8 mouse cellular contexts compared by ENCODE assay signal in genomic region chr12:113004993-113005392, GRCm38 (mm10). TPM values are rescaled to one million over a fixed set of nuclear protein-coding genes. Genes with fewer than 3 reads are reported as not detected.
A peak's percentile ranks its signal among the peaks of the same experiment; 100 is the strongest.
DNase-seq lines count a peak whose midpoint lies in the region; TF ChIP-seq lines count a peak whose summit lies in the region.
"Had no signal": no experiment of that assay in that cellular context is flagged by ENCODE, and none has a peak within 500 bp of the region (broad histone marks: within the 10 kb centered on the region; RNA-seq: fewer than 3 reads in every experiment).

No protein-coding gene starts in this region.

- H3K79me3 ChIP-seq in C2C12 (ENCODE audit: low read depth), result peaks cover 1% of the 10 kb centered on the region

- H3K27me3 ChIP-seq in C2C12 (ENCODE audit: control insufficient read depth, insufficient read depth, insufficient read length), result no peaks in the 10 kb centered on the region
- H3K27me3 ChIP-seq: limb, embryonic 15.5 days had no signal

- H3K4me1 ChIP-seq in bone marrow macrophage, adult 2 months (ENCODE audit: control insufficient read depth, insufficient read depth, low read length), result peaks cover 10% of the 10 kb centered on the region

- TF ChIP-seq CTCF in C2C12 (IDR thresholded peaks at IDR 0.05; ENCODE audit: control insufficient read depth, insufficient read depth, insufficient read length), result peak; percentile 94
- peak; percentile 52; the same call in 1 of the 2 replicates for TF ChIP-seq CTCF in bone marrow macrophage, adult 2 months (IDR thresholded peaks at IDR 0.05; ENCODE audit: low read depth, low read length)

- no peaks in the 10 kb centered on the region for H3K36me3 ChIP-seq in C2C12 (ENCODE audit: control insufficient read depth, insufficient read depth)
- H3K36me3 ChIP-seq: limb, embryonic 15.5 days had no signal

- intact Hi-C loops in gastrocnemius, postnatal 14 days (cut with DNase I; ENCODE audit: low total_unique reads), result loop anchor here (5.0 kb wide), 2 partner anchors 42 to 152 kb away; partner anchors contain the start of gene Tedc1

- H3K4me3 ChIP-seq in C2C12 (ENCODE audit: insufficient read depth, poor library complexity, severe bottlenecking), result no peak overlapping the region
- no peak overlapping the region for H3K4me3 ChIP-seq in bone marrow macrophage, adult 2 months (ENCODE audit: insufficient read depth, low read length)
- H3K4me3 ChIP-seq: limb, embryonic 15.5 days had no signal

- H3K79me2 ChIP-seq in C2C12 (ENCODE audit: control insufficient read depth, insufficient read depth), result peaks cover 3% of the 10 kb centered on the region

- DNase-seq in 416B (ENCODE audit: low read depth), result peak; percentile 86
- peak; percentile 66 for DNase-seq in gastrocnemius, postnatal 14 days
- DNase-seq in left cerebral cortex, adult 18-20 months (ENCODE audit: low spot score in 2 of 2), result peak; percentile 64 to 66
- DNase-seq in ovary, postnatal 36 days (ENCODE audit: low spot score), result peak; percentile 67
- DNase-seq in thymus, postnatal 10 days (ENCODE audit: low spot score in 2 of 2), result peak; percentile 73 to 81

- no peak for TF ChIP-seq POLR2A in bone marrow macrophage, adult 2 months (IDR thresholded peaks at IDR 0.05; ENCODE audit: borderline replicate concordance, low read depth, low read length)

- no peak overlapping the region for H3K27ac ChIP-seq in bone marrow macrophage, adult 2 months (ENCODE audit: insufficient read depth, low read depth, low read length)
- H3K27ac ChIP-seq: limb, embryonic 15.5 days had no signal

- H3ac ChIP-seq in C2C12 (ENCODE audit: control insufficient read depth, insufficient read length, low read depth), result no peak overlapping the region

TF ChIP-seq in C2C12, 6 proteins besides CTCF, POLR2A, EP300 and RAD21:
- TF ChIP-seq MYOG (IDR thresholded peaks at IDR 0.05; ENCODE audit: control insufficient read depth, extremely low read depth, insufficient read length) (no peak), USF1 (IDR thresholded peaks at IDR 0.05; ENCODE audit: low read depth) (no peak), CEBPB (IDR thresholded peaks at IDR 0.05; ENCODE audit: low read depth) (no peak), MAX (IDR thresholded peaks at IDR 0.05) (no peak), FOSL1 (IDR thresholded peaks at IDR 0.05; ENCODE audit: insufficient read depth, low read length, poor library complexity, severe bottlenecking) (no peak), MYOD1 (IDR thresholded peaks at IDR 0.05; ENCODE audit: control insufficient read depth, insufficient read length, low read depth) (no peak)

RNA-seq across cellular contexts. Expression of gene Brf1, which starts 4.5 kb away (rescaled TPM):
- 27.2 TPM for polyA plus RNA-seq in C2C12 (2012; fragmentation: generic; extraction: Trizol)
- 42.1 and 49.9 TPM in 2 replicates for polyA plus RNA-seq in bone marrow macrophage, adult 2 months (2012; ENCODE audit: insufficient read depth, insufficient read length, missing spikeins)
- total RNA-seq in gastrocnemius, postnatal 14 days (2021), result 10 to 100 TPM; 21.4 to 22.7 TPM
- 10 to 100 TPM; 45.0 to 47.0 TPM for total RNA-seq in left cerebral cortex, adult 18-20 months (2021)

RNA-seq across cellular contexts. Expression of gene Pacs2, which starts 9.3 kb away (rescaled TPM):
- polyA plus RNA-seq in C2C12 (2012; fragmentation: generic; extraction: Trizol), result 48.8 TPM
- 53.4 and 62.2 TPM in 2 replicates for polyA plus RNA-seq in bone marrow macrophage, adult 2 months (2012; ENCODE audit: insufficient read depth, insufficient read length, missing spikeins)
- 10 to 100 TPM; 31.9 to 41.4 TPM for total RNA-seq in gastrocnemius, postnatal 14 days (2021)
- 10 to 100 TPM; 58.7 to 60.8 TPM for total RNA-seq in left cerebral cortex, adult 18-20 months (2021)

RNA-seq across cellular contexts. Expression of gene Btbd6, which starts 28.7 kb away (rescaled TPM):
- 17.2 TPM for polyA plus RNA-seq in C2C12 (2012; fragmentation: generic; extraction: Trizol)
- 9.0 and 9.9 TPM in 2 replicates for polyA plus RNA-seq in bone marrow macrophage, adult 2 months (2012; ENCODE audit: insufficient read depth, insufficient read length, missing spikeins)
- 10 to 100 TPM in 1 of 2 experiments, 1 to 10 TPM in 1; 7.3 to 10.2 TPM for total RNA-seq in gastrocnemius, postnatal 14 days (2021)
- total RNA-seq in left cerebral cortex, adult 18-20 months (2021), result 10 to 100 TPM; 67.9 to 68.5 TPM

Comparison
In these comparisons a context has a peak if more than half of its experiments do, and no peak if none do; other contexts are left out.
1. RNA of gene Btbd6, which starts 28.7 kb away (total RNA-seq): 67.9 to 68.5 TPM in left cerebral cortex, adult 18-20 months; 7.3 to 10.2 TPM in gastrocnemius, postnatal 14 days; every median in the first group is over 4 times any median in the second.
2. Peak in every context shown above with its lines, with median percentiles within 50 percentile points of each other: DNase-seq.